Mouse (Mus musculus): Measurements from ENCODE around the gene Fam171a1. TPM values are rescaled to one million over a fixed set of nuclear protein-coding genes. Genes with fewer than 3 reads are reported as not detected.

The Fam171a1 gene
- total RNA-seq, 2 experiments from 2014 or later: 16.8 to 22.7 TPM

DNA sequence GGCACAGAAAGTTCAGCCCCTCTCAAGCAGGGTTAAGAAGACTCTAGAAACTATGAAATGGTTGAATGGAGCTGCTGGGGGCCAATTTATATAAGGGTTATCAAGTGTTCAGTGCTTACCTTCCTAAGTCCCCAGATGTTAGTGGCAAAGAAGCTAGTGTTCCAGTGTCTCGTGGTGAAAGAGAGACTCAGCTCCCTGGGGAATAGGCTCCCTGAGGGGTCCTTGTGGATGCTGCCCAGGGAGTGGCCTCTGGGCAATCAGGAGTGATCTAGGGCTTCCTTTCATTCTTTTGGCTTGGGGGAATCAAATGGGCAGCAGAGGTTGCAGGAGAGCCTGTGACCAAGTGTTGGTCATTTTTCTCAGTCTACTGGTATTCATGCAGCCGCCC lies 21.3 kb downstream of the Fam171a1 start:
- DNase-seq (ENCODE audit: low spot score in 2 of 2): no peak

DNA sequence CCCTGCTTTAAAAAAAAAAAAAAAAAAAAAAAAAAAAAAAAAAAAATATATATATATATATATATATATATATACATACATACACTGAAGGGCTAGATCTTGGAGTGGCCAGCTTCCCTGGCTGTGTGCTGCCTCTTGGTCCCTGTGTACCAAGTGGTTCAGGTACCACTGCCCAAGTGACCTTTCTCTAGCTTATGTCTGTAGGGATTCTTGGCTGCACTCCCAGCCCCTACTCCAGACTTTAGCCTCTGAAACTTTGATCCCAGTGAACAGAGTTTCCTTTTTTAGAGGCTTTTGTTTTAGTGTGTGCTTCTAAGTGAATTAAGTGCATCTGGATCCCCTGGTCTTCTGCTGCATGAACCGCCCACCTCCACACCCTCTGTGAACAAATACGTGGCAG lies 24.3 kb downstream of the Fam171a1 start:
- DNase-seq (ENCODE audit: low spot score in 2 of 2): no peak

DNA sequence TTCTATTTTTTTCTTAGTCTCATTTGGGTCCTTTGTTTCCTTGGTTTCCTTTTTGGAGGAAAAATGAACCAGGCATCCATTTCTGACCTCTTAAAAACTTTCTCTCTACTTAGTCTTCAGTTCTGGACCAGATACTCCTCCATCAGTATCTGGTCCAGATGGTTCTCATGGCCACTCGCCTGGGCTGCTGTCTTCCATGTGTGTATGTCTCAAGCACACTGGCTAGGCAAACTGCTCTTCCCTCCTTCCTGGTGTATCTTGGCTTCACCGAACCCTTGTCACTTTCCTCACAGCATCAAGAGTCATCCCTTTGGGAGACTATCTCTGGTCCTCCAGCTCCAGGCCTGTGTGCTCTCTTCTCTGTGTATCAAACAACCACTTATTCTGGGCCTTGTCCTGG lies 25.0 kb downstream of the Fam171a1 start:
- DNase-seq (ENCODE audit: low spot score in 2 of 2): no peak

DNA sequence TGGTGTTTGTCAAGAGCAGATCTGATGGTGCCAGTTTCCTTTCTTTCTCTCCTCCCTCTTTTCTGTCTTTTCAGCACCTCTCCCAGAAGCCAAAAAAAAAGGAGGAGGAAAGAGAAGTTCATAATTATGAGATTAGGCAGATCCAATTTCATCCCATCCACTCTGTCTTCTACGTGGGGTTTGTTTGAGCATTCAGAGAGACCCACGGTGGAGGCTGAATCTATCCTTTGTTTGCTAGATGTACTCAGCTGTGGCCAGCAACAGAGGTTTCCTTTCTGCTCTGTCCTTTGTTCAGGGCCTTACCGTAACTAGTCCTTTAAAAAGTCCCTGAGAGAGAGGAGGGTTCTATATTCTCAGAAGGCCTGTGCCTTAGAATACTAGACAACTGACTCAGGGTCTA lies 25.6 kb downstream of the Fam171a1 start:
- DNase-seq (ENCODE audit: low spot score in 2 of 2): no peak

DNA sequence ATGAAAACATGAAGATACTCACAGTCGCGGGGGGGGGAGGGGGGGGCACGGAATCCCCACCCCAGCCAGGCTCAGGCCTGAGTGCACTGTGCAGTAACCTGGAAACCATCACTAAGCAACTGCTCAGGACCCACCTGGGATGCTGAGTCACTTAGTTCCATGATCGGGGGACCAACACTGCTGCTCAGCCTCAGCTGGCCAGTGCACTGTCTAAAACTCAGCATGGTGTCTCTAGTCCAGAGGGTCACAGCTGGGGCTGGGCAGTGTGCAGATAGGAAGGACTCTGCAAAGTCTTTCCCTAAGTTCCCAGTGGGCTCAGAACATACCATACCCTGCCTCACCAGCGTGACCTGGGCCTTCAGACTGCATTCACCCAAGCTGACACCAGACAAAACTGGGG lies 26.6 kb downstream of the Fam171a1 start:
- DNase-seq (ENCODE audit: low spot score in 2 of 2): no peak

DNA sequence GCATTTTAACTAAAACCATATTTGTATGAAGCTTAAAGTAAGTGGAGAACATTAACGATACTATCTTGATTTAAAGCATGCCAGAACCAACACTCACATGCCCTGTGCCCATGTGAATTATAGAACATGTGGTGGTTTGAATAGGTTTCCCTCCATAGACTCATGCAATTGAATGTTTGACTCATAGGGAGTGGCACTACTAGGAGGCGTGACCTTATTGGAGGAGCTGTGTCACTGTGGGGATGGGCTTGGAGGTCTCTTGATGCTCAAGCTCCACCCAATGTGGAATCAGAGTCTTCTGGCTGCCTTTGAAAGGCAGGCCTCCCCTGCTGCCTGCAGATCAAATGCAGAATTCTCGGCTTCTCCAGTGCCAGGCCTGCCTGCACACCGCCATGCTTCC lies 27.8 kb downstream of the Fam171a1 start:
- no peak for DNase-seq (ENCODE audit: low spot score in 2 of 2)

DNA sequence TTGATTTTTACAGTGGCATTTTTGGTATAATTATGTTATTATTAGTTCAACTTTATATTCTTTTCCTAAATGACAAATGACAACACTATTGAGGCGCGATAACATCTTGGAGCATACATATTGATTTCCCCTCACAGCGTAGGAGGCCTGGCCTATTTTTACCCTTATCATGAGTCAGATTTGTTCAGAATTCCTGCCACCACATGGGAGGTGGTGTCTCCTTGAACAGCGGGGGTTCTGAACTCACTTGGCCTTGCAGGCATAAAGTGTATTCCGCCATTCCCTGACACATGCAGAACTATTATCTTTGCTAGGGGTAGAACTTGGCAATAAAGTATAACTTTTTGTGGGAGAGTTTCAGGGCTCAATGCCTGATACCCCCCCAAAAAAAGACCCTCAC lies 30.3 kb downstream of the Fam171a1 start:
- DNase-seq (ENCODE audit: low spot score in 2 of 2): no peak

DNA sequence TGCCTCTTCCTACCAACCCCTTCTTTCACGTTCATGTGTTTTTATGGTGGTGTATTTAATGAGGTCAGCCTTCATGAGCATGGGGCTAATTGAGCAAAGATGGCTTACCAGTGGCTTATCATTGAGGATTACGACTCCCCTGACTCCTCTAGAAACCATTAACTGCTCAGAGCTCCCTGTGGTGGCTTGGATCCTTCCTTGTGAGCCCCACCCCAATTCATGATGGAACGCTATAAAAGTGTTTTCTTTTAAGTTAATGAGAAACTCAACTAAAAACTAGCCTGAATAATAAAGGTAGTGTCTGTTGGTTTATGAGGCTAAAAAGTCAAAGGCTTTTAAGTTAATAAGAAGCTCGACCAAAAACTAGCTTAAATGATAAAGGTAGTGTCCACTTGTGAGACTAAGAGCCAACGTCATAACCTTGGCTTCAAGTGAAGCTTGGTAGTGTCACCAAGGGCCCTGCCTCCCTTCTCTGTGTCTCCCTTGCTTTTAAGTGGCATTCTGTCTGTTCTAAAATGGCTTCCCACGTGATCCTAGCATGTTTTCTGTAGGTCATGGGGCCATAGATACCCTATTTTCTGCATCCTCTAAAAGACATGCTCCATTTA lies 33.6 kb downstream of the Fam171a1 start:
- DNase-seq (ENCODE audit: low spot score in 2 of 2): no peak

DNA sequence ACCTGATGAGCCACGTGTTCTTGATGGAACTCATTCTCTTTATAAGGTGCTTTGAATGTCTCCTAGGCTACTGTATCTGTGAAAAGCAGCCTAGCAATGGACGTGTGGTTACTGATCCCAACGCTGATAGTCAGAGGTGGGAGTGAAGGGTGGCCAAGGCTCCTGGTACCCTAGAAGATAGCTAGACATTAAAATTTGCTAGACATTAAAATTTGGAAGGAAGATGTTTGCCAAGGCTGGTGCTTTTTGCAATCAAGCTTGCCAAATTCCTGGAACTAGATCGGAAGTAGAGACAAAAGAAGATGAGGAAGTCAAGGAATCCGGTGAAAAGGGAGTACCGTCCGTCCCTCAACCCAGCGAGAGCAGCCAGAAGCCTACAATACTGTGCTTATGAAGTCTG lies 34.7 kb downstream of the Fam171a1 start:
- DNase-seq (ENCODE audit: low spot score in 2 of 2): no peak

DNA sequence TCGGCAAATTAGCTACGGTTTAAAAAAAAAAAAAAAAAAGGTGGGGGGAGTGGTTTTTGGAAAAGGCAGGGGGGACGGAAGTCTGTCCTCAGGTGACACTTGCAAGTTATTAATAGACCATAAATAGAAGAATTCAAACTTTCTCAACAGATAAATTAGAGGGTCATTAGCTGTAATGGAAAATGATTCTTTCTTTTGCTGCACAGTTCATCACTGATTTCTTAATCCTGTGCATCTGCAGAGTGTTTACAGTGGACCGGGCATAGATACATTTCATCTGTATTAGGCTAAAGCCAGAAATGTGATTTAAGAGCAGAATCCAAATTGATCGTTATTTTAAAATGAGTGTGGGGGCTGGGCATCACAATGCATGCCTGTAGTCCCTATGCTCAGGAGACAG lies 36.3 kb downstream of the Fam171a1 start:
- DNase-seq (ENCODE audit: low spot score in 2 of 2): no peak

DNA sequence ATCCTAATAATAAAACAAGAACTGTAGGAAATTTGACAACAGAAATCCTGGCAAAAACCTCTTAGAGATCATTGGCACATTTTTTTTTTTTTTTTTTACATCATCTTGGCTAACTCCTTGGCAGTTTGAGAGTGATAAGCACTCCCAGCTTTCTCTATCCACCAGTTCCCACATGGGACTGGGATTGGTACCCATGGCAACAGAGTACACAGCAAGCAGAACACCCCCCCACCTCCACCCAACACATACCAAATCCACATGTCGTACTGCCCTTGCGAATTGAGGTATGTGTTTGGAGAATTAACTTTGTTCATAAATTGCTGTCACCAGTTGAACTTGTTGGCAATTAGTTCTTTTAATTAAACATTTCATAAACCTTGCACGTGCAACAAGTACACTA lies 37.3 kb downstream of the Fam171a1 start:
- DNase-seq (ENCODE audit: low spot score in 2 of 2): no peak

DNA sequence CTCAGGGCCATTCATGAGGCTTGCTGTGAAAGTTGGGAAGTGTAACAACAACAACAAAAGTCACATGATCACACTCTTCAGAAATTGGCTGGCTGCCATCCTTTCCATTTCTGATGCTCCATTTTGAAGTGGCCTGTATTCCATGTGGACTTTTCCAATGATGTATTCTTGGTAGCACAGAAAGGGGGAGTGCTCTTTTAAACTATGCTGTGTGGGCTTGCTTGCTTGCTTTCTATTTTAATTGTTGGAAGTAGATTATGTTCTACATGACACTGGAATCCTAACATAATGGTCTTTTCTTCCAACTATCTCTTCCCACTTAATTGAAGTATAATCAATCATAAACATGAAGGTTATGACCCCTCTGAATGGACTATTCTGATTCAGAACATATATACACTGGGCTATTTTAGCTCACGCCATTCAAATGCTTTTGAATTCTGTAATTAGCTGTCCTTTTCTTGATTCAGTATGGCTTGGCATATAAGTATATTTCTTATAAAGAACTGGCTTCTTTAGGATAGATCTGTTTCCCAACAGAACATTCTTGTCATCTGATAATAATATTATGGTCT lies 40.2 kb downstream of the Fam171a1 start:
- DNase-seq (ENCODE audit: low spot score in 2 of 2): no peak

DNA sequence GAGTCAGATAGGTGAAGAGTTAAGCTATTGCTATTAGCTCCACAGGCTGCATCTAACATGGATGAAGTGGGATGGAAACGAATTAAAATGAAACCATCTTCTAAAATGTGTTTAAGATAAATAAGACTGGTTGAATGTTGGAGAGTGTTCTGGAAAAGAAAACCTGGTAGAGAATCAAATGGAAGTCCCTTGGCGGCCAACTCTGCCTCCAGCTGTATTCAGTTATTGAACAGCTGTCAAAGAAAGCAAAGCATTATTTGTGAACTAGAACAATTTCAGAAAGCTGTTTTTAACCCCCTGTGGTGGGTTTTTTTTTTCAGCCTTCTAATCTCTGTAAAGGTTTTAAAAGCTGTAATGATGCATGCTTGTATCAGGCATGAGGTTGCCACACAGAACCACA lies 41.0 kb downstream of the Fam171a1 start:
- DNase-seq (ENCODE audit: low spot score in 2 of 2): no peak

DNA sequence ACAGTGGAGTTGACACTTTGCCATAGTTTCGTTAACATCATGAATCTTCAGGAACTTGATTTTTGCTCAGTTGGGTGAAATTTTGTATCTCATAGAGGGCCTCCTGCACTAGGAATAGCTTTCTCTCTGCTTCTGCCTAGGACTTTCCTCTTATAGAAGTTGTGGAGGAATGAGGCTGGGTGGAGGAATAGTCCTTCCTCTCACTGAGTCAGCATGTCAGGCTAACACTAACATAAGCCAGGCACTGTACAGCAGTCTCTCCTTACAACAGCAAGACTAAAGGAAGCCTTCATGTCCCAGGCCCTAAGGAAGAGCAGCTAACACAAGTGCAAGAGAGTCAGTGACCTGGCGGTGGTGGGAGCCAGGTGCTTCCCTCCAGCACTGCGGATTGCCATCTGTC lies 43.0 kb downstream of the Fam171a1 start:
- no peak for DNase-seq (ENCODE audit: low spot score in 2 of 2)

DNA sequence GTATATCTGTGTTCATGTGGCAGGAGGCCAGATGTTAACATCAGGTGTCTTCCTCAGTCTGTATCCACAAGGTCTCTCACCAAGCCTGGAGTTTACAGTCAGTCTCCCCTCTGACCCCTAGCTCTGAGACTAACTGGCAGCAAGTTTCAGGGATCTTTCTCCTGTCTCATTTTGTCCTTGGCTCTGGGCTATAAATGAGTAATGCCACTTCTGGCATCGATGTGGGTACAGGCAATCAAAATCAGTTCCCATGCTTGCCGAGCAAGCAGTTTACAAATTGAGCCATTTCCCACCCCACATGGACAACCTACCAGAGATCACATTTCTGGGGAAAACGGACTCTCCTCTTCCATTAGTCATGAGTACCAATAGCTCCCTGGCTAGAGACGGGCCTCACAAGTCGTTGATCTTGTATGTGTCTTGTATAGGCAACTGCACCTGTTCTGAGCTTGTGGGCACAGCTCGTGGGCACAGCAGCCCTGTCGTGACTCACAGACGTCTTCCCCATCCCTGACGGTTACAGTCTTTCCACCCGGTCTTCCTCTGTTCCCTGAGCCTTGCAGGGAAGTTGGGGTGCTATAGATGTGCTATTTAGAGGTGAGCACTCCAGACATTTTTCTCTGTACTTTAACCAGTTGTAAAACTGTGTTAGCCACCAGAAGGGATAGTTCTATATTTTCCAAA lies 43.8 kb downstream of the Fam171a1 start:
- DNase-seq (ENCODE audit: low spot score in 2 of 2): no peak

DNA sequence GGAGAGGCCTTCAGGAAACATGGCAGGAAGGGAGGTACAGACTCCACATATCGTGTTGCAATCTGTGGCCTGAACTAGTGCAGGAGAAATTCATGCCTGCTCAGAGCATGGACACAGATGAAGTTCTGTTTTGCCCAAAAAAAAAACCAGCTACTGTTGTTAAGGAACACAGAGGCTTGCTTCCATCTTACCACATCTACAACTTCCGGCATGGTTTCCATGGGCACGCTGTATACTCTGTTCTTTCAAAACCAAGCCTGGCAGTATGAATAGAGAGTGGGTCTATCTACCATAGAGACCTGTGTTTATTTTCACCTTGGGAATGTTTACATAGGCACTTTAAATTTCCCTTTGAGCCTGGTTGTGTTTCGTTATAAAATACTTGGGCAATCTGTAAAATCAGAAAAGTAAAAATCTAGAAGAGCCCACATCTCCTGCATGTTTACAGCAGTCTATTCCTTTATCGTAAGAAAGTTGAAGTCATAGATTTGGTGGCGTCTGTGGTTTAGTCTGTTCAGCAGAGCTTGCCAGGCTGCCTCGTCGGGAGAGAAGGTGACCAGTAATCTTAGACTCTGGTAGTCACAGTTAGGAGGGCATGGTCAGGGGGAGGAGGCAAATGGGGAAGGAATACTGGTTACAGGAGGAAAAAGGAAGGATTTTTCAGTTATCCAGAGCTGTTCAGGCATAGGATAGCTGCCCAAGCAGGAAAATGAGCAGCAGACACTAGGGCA lies 44.8 kb downstream of the Fam171a1 start:
- no peak for DNase-seq (ENCODE audit: low spot score in 2 of 2)

DNA sequence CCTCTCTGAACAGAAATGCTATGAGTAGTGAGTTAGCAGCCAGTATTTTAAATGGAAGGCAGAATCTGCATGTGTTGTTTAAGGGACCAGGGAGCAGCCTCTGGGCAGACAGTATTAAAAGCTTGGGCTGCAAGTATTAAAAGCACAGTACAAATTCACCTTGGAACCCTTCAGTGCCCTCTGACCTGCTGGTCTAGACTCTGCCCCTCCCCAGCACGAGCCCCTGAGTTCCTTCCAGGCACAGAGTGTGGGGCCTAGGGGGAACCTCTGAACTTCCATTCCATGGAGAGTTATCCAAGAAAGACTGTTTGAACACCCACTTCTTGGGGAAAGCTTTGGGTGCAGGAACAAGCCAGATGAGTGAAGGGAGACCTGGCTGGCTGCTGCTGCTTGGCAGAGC lies 47.6 kb downstream of the Fam171a1 start:
- DNase-seq (ENCODE audit: low spot score in 2 of 2): no peak

DNA sequence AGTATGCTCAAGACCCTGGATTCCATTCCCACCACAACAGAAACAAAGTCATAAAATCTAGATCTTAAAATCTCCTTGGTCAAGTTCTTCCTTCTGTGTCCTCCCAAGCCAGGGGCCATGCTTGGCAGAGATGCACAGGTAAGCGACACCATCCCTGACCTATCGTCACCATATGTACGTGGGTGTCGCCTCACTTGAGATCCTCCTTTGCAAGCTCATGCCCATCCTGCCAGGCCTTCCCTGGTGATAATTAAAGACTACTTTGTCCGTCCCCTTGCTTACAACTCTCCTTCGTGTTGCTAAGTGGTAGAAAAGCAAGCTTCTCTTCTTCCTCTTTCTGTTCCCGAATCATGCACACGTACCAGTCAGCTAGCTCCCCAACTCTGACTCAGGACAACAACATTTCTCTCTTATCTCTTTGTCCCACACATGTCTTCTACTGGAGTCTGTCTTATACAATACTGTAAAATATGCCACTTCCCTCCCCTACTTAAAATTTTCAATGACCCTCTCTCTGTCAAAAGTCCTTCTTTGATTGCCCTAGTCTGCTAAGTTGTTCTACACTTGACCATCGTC lies 49.6 kb downstream of the Fam171a1 start:
- no peak for DNase-seq (ENCODE audit: low spot score in 2 of 2)

DNA sequence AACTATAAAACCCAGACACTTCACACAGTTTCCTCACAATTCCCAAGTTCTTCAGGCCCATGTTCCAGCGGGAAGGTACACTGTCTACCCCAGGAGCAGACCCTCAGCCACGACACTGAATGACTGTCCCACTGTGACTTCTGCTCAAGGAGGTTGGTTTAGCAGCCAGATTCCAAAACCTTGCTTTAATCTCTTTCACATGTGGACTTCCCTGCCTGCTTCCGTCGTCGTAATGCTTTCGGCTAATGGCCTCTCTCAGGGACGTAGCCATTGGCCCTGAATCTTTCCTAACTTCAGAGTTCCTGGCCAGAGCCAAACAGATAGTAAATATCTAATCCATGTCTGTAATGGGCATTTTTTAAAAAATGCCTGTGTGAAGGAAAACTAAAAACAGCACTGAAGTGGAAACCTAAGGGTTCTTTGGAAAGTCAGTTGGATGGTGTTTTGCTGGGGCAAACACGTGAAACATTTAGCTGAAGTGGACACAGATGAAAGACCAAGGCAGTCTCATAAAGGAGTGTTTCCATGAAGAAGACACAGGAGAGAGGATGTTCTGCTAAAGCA lies 51.1 kb downstream of the Fam171a1 start:
- DNase-seq (ENCODE audit: low spot score in 2 of 2): no peak

DNA sequence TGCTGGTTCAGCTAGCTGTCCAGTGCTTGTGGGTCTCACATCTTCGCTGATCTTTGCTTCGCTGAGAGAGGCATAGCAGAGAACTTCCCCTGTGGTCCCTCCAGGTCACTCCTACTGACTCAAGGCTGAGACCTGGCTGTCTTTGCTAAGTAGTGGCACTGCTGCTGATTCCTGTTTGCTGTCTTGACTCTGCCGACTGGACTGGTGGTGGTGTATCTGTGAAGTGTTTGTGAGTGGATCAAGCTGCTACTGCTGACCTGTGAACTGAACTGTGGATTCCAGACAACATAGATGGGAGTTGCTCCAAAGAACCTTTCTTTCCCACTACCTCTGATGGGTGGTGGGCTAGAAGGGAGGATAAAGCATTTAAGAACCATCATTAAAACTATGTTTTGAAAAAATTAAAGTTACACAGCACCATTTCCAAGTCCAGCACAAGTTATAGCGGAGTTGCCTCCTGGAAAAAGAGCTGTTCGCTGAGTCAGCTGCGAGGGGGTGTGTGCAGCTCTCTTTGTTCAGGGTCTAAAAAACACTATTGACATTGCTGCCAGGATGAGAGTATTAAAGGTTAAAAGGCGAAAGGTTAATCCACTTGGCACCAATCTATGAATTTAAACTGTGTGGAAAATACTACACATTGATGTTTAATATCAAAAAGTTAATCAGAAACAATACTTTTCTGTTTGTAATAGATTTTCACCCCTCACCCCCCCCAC lies 52.0 kb downstream of the Fam171a1 start:
- no peak for DNase-seq (ENCODE audit: low spot score in 2 of 2)

All from adrenal gland, adult 18-20 months (tissue).